Mouse (Mus musculus) lung, adult 2 months (tissue): ENCODE measurements at regions not wholly inside any gene's neighbourhood (a gene's known extent, or its start where the extent isn't known, plus 50 kb on each side); places are given as distances from the start of the nearest gene placed in this dataset.

ENCODE experiments used
- DNase-seq: peaks from one replicate; pipeline ENCODE4 v3.0.0; 2022
- H3K4me1 ChIP-seq: fragments of 200-500 bp; 2 replicates; pipeline ENCODE4 v1.6.1; 2011; ENCODE audit warnings: low read length; ENCODE audit not compliant: control insufficient read depth, insufficient read depth
- H3K4me3 ChIP-seq: fragments of 200-500 bp; replicated peaks from 2 replicates; pipeline ENCODE3; 2011; ENCODE audit warnings: low read depth, mild to moderate bottlenecking, control low read depth, low read length; ENCODE audit errors: extremely low read depth
- CTCF ChIP-seq: fragments of 200-500 bp; IDR thresholded peaks from 2 replicates; pipeline ENCODE4 v1.5.1; 2011; ENCODE audit warnings: mild to moderate bottlenecking, low read length, control low read depth; ENCODE audit not compliant: insufficient read depth
- POLR2A ChIP-seq: fragments of 200-500 bp; IDR thresholded peaks from 2 replicates; pipeline ENCODE4 v1.6.1; 2011; ENCODE audit warnings: low read depth, mild to moderate bottlenecking, control low read depth, low read length, borderline replicate concordance; ENCODE audit errors: extremely low read depth
- WGBS: fragments of 180-500 bp; shearing (Covaris S2); methylation state at CpG from one replicate; pipeline ENCODE4 v1.1.7; 2018; 5-methylcytosine and 5-hydroxymethylcytosine counted together

- no peak for TF ChIP-seq CTCF
- no peak for TF ChIP-seq POLR2A
- no peak for DNase-seq
- 70% methylated on average over 5 of the region's 5 CpGs for WGBS
- H3K4me1 ChIP-seq = no peaks in the 10 kb centered on the region
- no peak overlapping the region for H3K4me3 ChIP-seq
Measured at GRCm38 (mm10) chr14:97478236-97478635, 691.3 kb downstream of the Dach1 start.

GRCm38 (mm10) chr14:97450525-97451235 lies 718.9 kb downstream of the Dach1 start:
- TF ChIP-seq CTCF (no peak), POLR2A (no peak)
- Histone ChIP-seq H3K4me1 (no peaks in the 10 kb centered on the region), H3K4me3 (no peak overlapping the region)
- WGBS = 82% methylated on average over 7 of the region's 7 CpGs
- no peak for DNase-seq

- no peak for TF ChIP-seq POLR2A
- WGBS = 65% methylated on average over 2 of the region's 2 CpGs
Measured at GRCm38 (mm10) chr14:97448617-97449016, 720.9 kb downstream of the Dach1 start.

GRCm38 (mm10) chr14:97446793-97447192 lies 722.8 kb downstream of the Dach1 start:
- WGBS = 94% methylated on average over 1 of the region's 1 CpGs
- TF ChIP-seq POLR2A (no peak), CTCF (no peak)
- H3K4me3 ChIP-seq = no peak overlapping the region
- DNase-seq = no peak
- H3K4me1 ChIP-seq = no peaks in the 10 kb centered on the region

More at GRCm38 (mm10) chr14:97448617-97449016, 720.9 kb downstream of the Dach1 start:
- no peaks in the 10 kb centered on the region for H3K4me1 ChIP-seq
- DNase-seq = no peak
- no peak overlapping the region for H3K4me3 ChIP-seq

- 61% methylated on average over 6 of the region's 6 CpGs for WGBS
- DNase-seq = no peak
- Histone ChIP-seq H3K4me3 (no peak overlapping the region), H3K4me1 (no peaks in the 10 kb centered on the region)
- no peak for TF ChIP-seq CTCF
- no peak for TF ChIP-seq POLR2A
Measured at GRCm38 (mm10) chr14:97440326-97440725, 729.2 kb downstream of the Dach1 start.

- no peak for TF ChIP-seq CTCF
- TF ChIP-seq POLR2A = no peak
- WGBS = 69% methylated on average over 4 of the region's 4 CpGs
Measured at GRCm38 (mm10) chr14:97435453-97436233, 733.9 kb downstream of the Dach1 start.

GRCm38 (mm10) chr14:97431221-97431620 lies 738.3 kb downstream of the Dach1 start:
- no peak for DNase-seq
- TF ChIP-seq CTCF = no peak
- no peak for TF ChIP-seq POLR2A
- 92% methylated on average over 3 of the region's 3 CpGs for WGBS
- Histone ChIP-seq H3K4me1 (no peaks in the 10 kb centered on the region), H3K4me3 (no peak overlapping the region)

More at GRCm38 (mm10) chr14:97435453-97436233, 733.9 kb downstream of the Dach1 start:
- Histone ChIP-seq H3K4me3 (no peak overlapping the region), H3K4me1 (no peaks in the 10 kb centered on the region)
- no peak for DNase-seq

GRCm38 (mm10) chr14:97403176-97403795 lies 766.3 kb downstream of the Dach1 start:
- no peak for DNase-seq
- Histone ChIP-seq H3K4me1 (no peaks in the 10 kb centered on the region), H3K4me3 (no peak overlapping the region)
- 49% methylated on average over 3 of the region's 3 CpGs for WGBS
- TF ChIP-seq POLR2A (no peak), CTCF (no peak)

- TF ChIP-seq CTCF = no peak
- TF ChIP-seq POLR2A = no peak
- no peak for DNase-seq
- Histone ChIP-seq H3K4me1 (no peaks in the 10 kb centered on the region), H3K4me3 (no peak overlapping the region)
- WGBS = 53% methylated on average over 7 of the region's 7 CpGs
Measured at GRCm38 (mm10) chr14:97396385-97396784, 773.2 kb downstream of the Dach1 start.
